Comparison of ENCODE assay signal across 8 mouse cellular contexts in genomic region chr19:42638604-42639481, GRCm38 (mm10). TPM values are rescaled to one million over a fixed set of nuclear protein-coding genes. Genes with fewer than 3 reads are reported as not detected.
DNase-seq lines count a peak whose midpoint lies in the region; ATAC-seq and TF ChIP-seq lines count a peak whose summit lies in the region.
"Had no signal": no experiment of that assay in that cellular context is flagged by ENCODE, and none has a peak within 500 bp of the region (broad histone marks: within the 10 kb centered on the region; RNA-seq: fewer than 3 reads in every experiment).

No protein-coding gene starts in this region.

- H3K9me3 ChIP-seq in liver, embryonic 12.5 days (replicated peaks): no peaks in the 10 kb centered on the region
- no peaks in the 10 kb centered on the region for H3K9me3 ChIP-seq in embryonic facial prominence, embryonic 12.5 days

- H3K4me1 ChIP-seq in liver, adult 2 months (ENCODE audit: control insufficient read depth, insufficient read depth, low read length): no peaks in the 10 kb centered on the region
- no peaks in the 10 kb centered on the region for H3K4me1 ChIP-seq in liver, embryonic 12.5 days
- H3K4me1 ChIP-seq in embryonic facial prominence, embryonic 12.5 days: peaks cover 16% of the 10 kb centered on the region

- TF ChIP-seq CTCF in liver, adult 2 months (IDR thresholded peaks at IDR 0.05; ENCODE audit: low read depth, low read length): no peak

- H3K27me3 ChIP-seq in liver, adult 2 months (ENCODE audit: control insufficient read depth, insufficient read depth, low read length): no peaks in the 10 kb centered on the region; the same call in 1 of the 2 replicates
- 0 out of 2 replicates have a peak, but pooled peaks cover 4% of the 10 kb centered on the region for H3K27me3 ChIP-seq in liver, embryonic 12.5 days (replicated peaks)
- H3K27me3 ChIP-seq in embryonic facial prominence, embryonic 12.5 days: no peaks in the 10 kb centered on the region

- DNase-seq in liver, adult 2 months (ENCODE audit: extremely low read depth, low read depth, low spot score): no peak
- peak; percentile 78 to 79 for DNase-seq in heart, postnatal 10 days
- peak; percentile 54 for DNase-seq in skeletal muscle tissue, adult 2 months (ENCODE audit: low read depth, low spot score)
- no peak for DNase-seq in layer of hippocampus, adult 9-11 months
- DNase-seq: cerebellum, adult 9-11 months had no signal

- H3K27ac ChIP-seq in liver, adult 2 months (replicated peaks; ENCODE audit: insufficient read depth, low read depth, low read length): peak overlapping the region; percentile 35; the same call in 1 of the 2 replicates
- no peak overlapping the region for H3K27ac ChIP-seq in liver, embryonic 12.5 days
- H3K27ac ChIP-seq in embryonic facial prominence, embryonic 12.5 days: 0 out of 2 replicates have a peak overlapping the region, but pooled peaks have one; percentile 51

- H3K79me2 ChIP-seq in liver, adult 2 months (ENCODE audit: control insufficient read depth, insufficient read depth, low read length): no peaks in the 10 kb centered on the region

- no peak for ATAC-seq in liver, embryonic 12.5 days
- no peak for ATAC-seq in embryonic facial prominence, embryonic 12.5 days (ENCODE audit: insufficient number of reproducible peaks, insufficient read depth, low FRiP score, low TSS enrichment)
- no peak for ATAC-seq in megakaryocyte, adult 5-6 weeks (ENCODE audit: poor library complexity, severe bottlenecking)

- H3K4me2 ChIP-seq in liver, embryonic 12.5 days: no peak overlapping the region
- no peak overlapping the region for H3K4me2 ChIP-seq in embryonic facial prominence, embryonic 12.5 days (replicated peaks)

- 58% methylated on average over 8 of the region's 8 CpGs for WGBS in liver, adult 2 months
- WGBS in liver, embryonic 12.5 days (ENCODE audit: insufficient replicate concordance): 49% methylated on average over 8 of the region's 8 CpGs
- WGBS in embryonic facial prominence, embryonic 12.5 days: 13% methylated on average over 8 of the region's 8 CpGs

- no peak overlapping the region for H3K4me3 ChIP-seq in liver, adult 2 months (ENCODE audit: insufficient read depth, low read depth, low read length)
- no peak overlapping the region for H3K4me3 ChIP-seq in liver, embryonic 12.5 days
- H3K4me3 ChIP-seq in embryonic facial prominence, embryonic 12.5 days: no peak overlapping the region

- intact Hi-C loops in heart, postnatal 10 days (cut with DNase I): no loop called here

- H3K36me3 ChIP-seq in liver, adult 2 months (ENCODE audit: control insufficient read depth, insufficient read depth, low read length): no peaks in the 10 kb centered on the region
- H3K36me3 ChIP-seq in liver, embryonic 12.5 days: no peaks in the 10 kb centered on the region
- no peaks in the 10 kb centered on the region for H3K36me3 ChIP-seq in embryonic facial prominence, embryonic 12.5 days

- TF ChIP-seq POLR2A in liver, adult 2 months (IDR thresholded peaks at IDR 0.05; ENCODE audit: extremely low read depth, insufficient read depth, low read length): no peak

- no peak overlapping the region for H3K9ac ChIP-seq in liver, adult 2 months (ENCODE audit: low read depth, low read length)
- no peak overlapping the region for H3K9ac ChIP-seq in liver, embryonic 12.5 days
- H3K9ac ChIP-seq in embryonic facial prominence, embryonic 12.5 days: no peak overlapping the region

RNA-seq across cellular contexts. Expression of gene Loxl4, which starts 26.2 kb away (rescaled TPM):
- 0.74 and 1.1 TPM in 2 replicates for total RNA-seq in liver, adult 2 months (2014; rRNA removed)
- 2.3 and 4.3 TPM in 2 replicates for polyA plus RNA-seq in liver, adult 2 months (2012; rRNA removed)
- polyA plus RNA-seq in liver, embryonic 12.5 days (2016; fragmentation: Nextera tagmentation; extraction: Ambion mirVana): 0.08 and 0.11 TPM in 2 replicates
- 0.42 and 0.55 TPM in 2 replicates for polyA plus RNA-seq in embryonic facial prominence, embryonic 12.5 days (2016; fragmentation: Nextera tagmentation; extraction: Ambion mirVana)
- 1 to 10 TPM; 1.1 to 1.6 TPM for total RNA-seq in heart, postnatal 10 days (2021)
- total RNA-seq in megakaryocyte, adult 5-6 weeks (2015): not detected in 2 replicates
- not detected in 2 replicates for total RNA-seq in megakaryocyte, adult 5-6 weeks (2017)

Comparison
In these comparisons a context has a peak if more than half of its experiments do, and no peak if none do; other contexts are left out.
1. DNase-seq: peak in heart, postnatal 10 days (2 of 2) and skeletal muscle tissue, adult 2 months (single experiment); none in liver, adult 2 months (single experiment) and layer of hippocampus, adult 9-11 months (single experiment).